Mouse (Mus musculus): Measurements from ENCODE around the gene Nubp1.
A peak's percentile ranks its signal among the peaks of the same experiment; 100 is the strongest.

Gene Nubp1

GRCm38 (mm10) chr16:10417723-10418259 lies 6.0 kb downstream of the Nubp1 start:
- DNase-seq = no peak

- DNase-seq = no peak
Observed at GRCm38 (mm10) chr16:10420447-10421054, 8.8 kb downstream of the Nubp1 start.

- DNase-seq = no peak
Observed at GRCm38 (mm10) chr16:10431911-10432310, 20.2 kb downstream of the Nubp1 start.

GRCm38 (mm10) chr16:10432387-10432786 lies 20.6 kb downstream of the Nubp1 start:
- no peak for DNase-seq

- no peak for DNase-seq
Observed at GRCm38 (mm10) chr16:10433344-10433743, 21.6 kb downstream of the Nubp1 start.

GRCm38 (mm10) chr16:10436166-10436565 lies 24.4 kb downstream of the Nubp1 start:
- no peak for DNase-seq

- no peak for DNase-seq
Observed at GRCm38 (mm10) chr16:10438055-10438454, 26.3 kb downstream of the Nubp1 start.

- no peak for DNase-seq
Observed at GRCm38 (mm10) chr16:10441328-10441727, 29.6 kb downstream of the Nubp1 start.

- DNase-seq = no peak
Observed at GRCm38 (mm10) chr16:10441761-10442160, 30.0 kb downstream of the Nubp1 start.

GRCm38 (mm10) chr16:10443723-10444122 lies 32.0 kb downstream of the Nubp1 start:
- DNase-seq = no peak

GRCm38 (mm10) chr16:10446573-10447263 lies 35.0 kb downstream of the Nubp1 start:
- no peak for DNase-seq

- no peak for DNase-seq
Observed at GRCm38 (mm10) chr16:10447264-10447594, 35.5 kb downstream of the Nubp1 start, which contains the start of gene Tvp23a. Gene Tvp23a (minus strand): TSS chr16:10447362.

- DNase-seq = no peak
Observed at GRCm38 (mm10) chr16:10447781-10448180, 36.0 kb downstream of the Nubp1 start.

- no peak for DNase-seq
Observed at GRCm38 (mm10) chr16:10448931-10449330, 37.2 kb downstream of the Nubp1 start.

- DNase-seq = no peak
Observed at GRCm38 (mm10) chr16:10451906-10452305, 40.2 kb downstream of the Nubp1 start.

- peak; percentile 16 for DNase-seq
Observed at GRCm38 (mm10) chr16:10452445-10452896, 40.7 kb downstream of the Nubp1 start.

GRCm38 (mm10) chr16:10453872-10454582 lies 42.3 kb downstream of the Nubp1 start:
- no peak for DNase-seq

- DNase-seq = no peak
Observed at GRCm38 (mm10) chr16:10454583-10454974, 42.8 kb downstream of the Nubp1 start.

- no peak for DNase-seq
Observed at GRCm38 (mm10) chr16:10460188-10460587, 48.4 kb downstream of the Nubp1 start.

- DNase-seq = no peak
Observed at GRCm38 (mm10) chr16:10461178-10461577, 49.4 kb downstream of the Nubp1 start.

- DNase-seq = no peak
Observed at GRCm38 (mm10) chr16:10465011-10465681, 53.4 kb downstream of the Nubp1 start.

GRCm38 (mm10) chr16:10467391-10468107 lies 55.8 kb downstream of the Nubp1 start:
- DNase-seq = no peak
